Mouse (Mus musculus): ENCODE results near the gene Dnm3. TPM values are rescaled to one million over a fixed set of nuclear protein-coding genes. Genes with fewer than 3 reads are reported as not detected.
A peak's percentile ranks its signal among the peaks of the same experiment; 100 is the strongest.

Gene Dnm3
- polyA plus RNA-seq, 1 experiment = 3.0 TPM

- Histone ChIP-seq H3K4me3 (no peak overlapping the region), H3K4me2 (ENCODE audit: low read depth) (no peak overlapping the region), H3K36me3 (ENCODE audit: control insufficient read depth, insufficient read depth) (no peaks in the 10 kb centered on the region), H3K79me2 (ENCODE audit: control insufficient read depth, insufficient read depth) (no peaks in the 10 kb centered on the region), H3ac (ENCODE audit: control insufficient read depth, insufficient read length) (no peak overlapping the region), H3K27me3 (ENCODE audit: control insufficient read depth, insufficient read depth, insufficient read length) (no peaks in the 10 kb centered on the region)
- TF ChIP-seq E2F4 (IDR thresholded peaks at IDR 0.05; ENCODE audit: insufficient read depth) (no peak), CEBPB (IDR thresholded peaks at IDR 0.05; ENCODE audit: insufficient read depth, poor library complexity, severe bottlenecking) (no peak), MYOG (IDR thresholded peaks at IDR 0.05; ENCODE audit: control insufficient read depth in 1 of 3, insufficient read depth in 1 of 3, insufficient read length in 2 of 3, low read depth in 2 of 3) (no peak), POLR2AphosphoS2 (IDR thresholded peaks at IDR 0.05; ENCODE audit: insufficient read length, low read depth) (no peak), SRF (IDR thresholded peaks at IDR 0.05; ENCODE audit: control insufficient read depth, insufficient read length, low read depth) (no peak), REST (IDR thresholded peaks at IDR 0.05; ENCODE audit: insufficient read depth, insufficient read length) (no peak), MAX (IDR thresholded peaks at IDR 0.05; ENCODE audit: low read depth) (no peak), POLR2A (IDR thresholded peaks at IDR 0.05; ENCODE audit: insufficient read length, low read depth) (no peak)
Observed at GRCm38 (mm10) chr1:162336640-162337039, 141.2 kb downstream of the Dnm3 start.

- Histone ChIP-seq H3K4me2 (ENCODE audit: low read depth) (no peak overlapping the region), H3K36me3 (ENCODE audit: control insufficient read depth, insufficient read depth) (no peaks in the 10 kb centered on the region), H3ac (ENCODE audit: control insufficient read depth, insufficient read length) (no peak overlapping the region), H3K4me3 (no peak overlapping the region), H3K79me2 (ENCODE audit: control insufficient read depth, insufficient read depth) (no peaks in the 10 kb centered on the region), H3K27me3 (ENCODE audit: control insufficient read depth, insufficient read depth, insufficient read length) (no peaks in the 10 kb centered on the region)
- TF ChIP-seq USF1 (IDR thresholded peaks at IDR 0.05; ENCODE audit: low read depth) = no peak
- no peak for TF ChIP-seq TCF12 (IDR thresholded peaks at IDR 0.05; ENCODE audit: insufficient read depth, poor library complexity, severe bottlenecking)
- TF ChIP-seq CEBPB (IDR thresholded peaks at IDR 0.05; ENCODE audit: insufficient read depth, poor library complexity, severe bottlenecking) = no peak
- no peak for TF ChIP-seq POLR2AphosphoS2 (IDR thresholded peaks at IDR 0.05; ENCODE audit: insufficient read length, low read depth)
- TF ChIP-seq E2F4 (IDR thresholded peaks at IDR 0.05; ENCODE audit: insufficient read depth) = no peak
- TF ChIP-seq SRF (IDR thresholded peaks at IDR 0.05; ENCODE audit: control insufficient read depth, insufficient read length, low read depth) = no peak
- TF ChIP-seq MAX (IDR thresholded peaks at IDR 0.05; ENCODE audit: low read depth) = no peak
- no peak for TF ChIP-seq REST (IDR thresholded peaks at IDR 0.05; ENCODE audit: insufficient read depth, insufficient read length)
- no peak for TF ChIP-seq POLR2A (IDR thresholded peaks at IDR 0.05; ENCODE audit: insufficient read length, low read depth)
- TF ChIP-seq TCF3 (IDR thresholded peaks at IDR 0.05; ENCODE audit: insufficient read length, low read depth) = no peak
- no peak for TF ChIP-seq MYOD1 (IDR thresholded peaks at IDR 0.05; ENCODE audit: control insufficient read depth in 1 of 3, insufficient read length in 2 of 3, low read depth in 2 of 3)
- TF ChIP-seq MYOG (IDR thresholded peaks at IDR 0.05; ENCODE audit: control insufficient read depth in 1 of 3, insufficient read depth in 1 of 3, insufficient read length in 2 of 3, low read depth in 2 of 3) = no peak
Observed at GRCm38 (mm10) chr1:162336224-162336623, 141.6 kb downstream of the Dnm3 start.

DNA sequence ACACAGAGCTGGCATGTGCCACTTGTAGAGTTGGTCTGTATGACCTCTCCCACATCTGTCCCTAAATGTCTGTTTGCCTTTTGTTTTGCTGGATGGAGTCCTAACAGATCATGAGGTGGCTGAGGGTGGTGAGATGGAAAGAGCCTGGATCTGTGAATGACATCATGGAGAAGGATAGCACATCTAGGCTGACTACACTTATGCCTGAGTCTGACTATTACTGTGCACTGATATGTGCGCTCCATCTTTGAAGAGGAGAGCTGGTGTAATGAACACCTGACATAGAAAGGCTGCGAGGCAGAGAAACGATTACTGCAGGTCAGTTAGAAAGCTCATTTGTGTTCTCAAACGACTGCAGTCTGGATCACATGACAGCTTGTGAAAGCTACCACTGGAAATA is 149.2 kb downstream of the Dnm3 start:
- Histone ChIP-seq H3K4me2 (ENCODE audit: low read depth) (peak overlapping the region; percentile 1), H3ac (ENCODE audit: control insufficient read depth, insufficient read length) (no peak overlapping the region), H3K36me3 (ENCODE audit: control insufficient read depth, insufficient read depth) (no peaks in the 10 kb centered on the region), H3K79me2 (ENCODE audit: control insufficient read depth, insufficient read depth) (no peaks in the 10 kb centered on the region), H3K4me3 (no peak overlapping the region), H3K27me3 (ENCODE audit: control insufficient read depth, insufficient read depth, insufficient read length) (no peaks in the 10 kb centered on the region)
- TF ChIP-seq MYOD1 (IDR thresholded peaks at IDR 0.05; ENCODE audit: control insufficient read depth in 1 of 3, insufficient read length in 2 of 3, low read depth in 2 of 3) (peak in 1 of 3 experiments; percentile 20), CEBPB (IDR thresholded peaks at IDR 0.05; ENCODE audit: insufficient read depth, poor library complexity, severe bottlenecking) (no peak)

- no peaks in the 10 kb centered on the region for H3K27me3 ChIP-seq (ENCODE audit: control insufficient read depth, insufficient read depth, insufficient read length)
- TF ChIP-seq MYOD1 (IDR thresholded peaks at IDR 0.05; ENCODE audit: control insufficient read depth in 1 of 3, insufficient read length in 2 of 3, low read depth in 2 of 3) = no peak
- no peak for TF ChIP-seq POLR2A (IDR thresholded peaks at IDR 0.05; ENCODE audit: insufficient read length, low read depth)
- no peak for TF ChIP-seq CEBPB (IDR thresholded peaks at IDR 0.05; ENCODE audit: insufficient read depth, poor library complexity, severe bottlenecking)
- TF ChIP-seq POLR2AphosphoS2 (IDR thresholded peaks at IDR 0.05; ENCODE audit: insufficient read length, low read depth) = no peak
- no peak for TF ChIP-seq MAX (IDR thresholded peaks at IDR 0.05; ENCODE audit: low read depth)
- TF ChIP-seq E2F4 (IDR thresholded peaks at IDR 0.05; ENCODE audit: insufficient read depth) = no peak
- no peak for TF ChIP-seq TCF12 (IDR thresholded peaks at IDR 0.05; ENCODE audit: insufficient read depth, poor library complexity, severe bottlenecking)
- no peak for TF ChIP-seq REST (IDR thresholded peaks at IDR 0.05; ENCODE audit: insufficient read depth, insufficient read length)
- TF ChIP-seq TCF3 (IDR thresholded peaks at IDR 0.05; ENCODE audit: insufficient read length, low read depth) = no peak
- TF ChIP-seq SRF (IDR thresholded peaks at IDR 0.05; ENCODE audit: control insufficient read depth, insufficient read length, low read depth) = no peak
- TF ChIP-seq MYOG (IDR thresholded peaks at IDR 0.05; ENCODE audit: control insufficient read depth in 1 of 3, insufficient read depth in 1 of 3, insufficient read length in 2 of 3, low read depth in 2 of 3) = no peak
- TF ChIP-seq USF1 (IDR thresholded peaks at IDR 0.05; ENCODE audit: low read depth) = no peak
Observed at GRCm38 (mm10) chr1:162327631-162328030, 150.2 kb downstream of the Dnm3 start.

GRCm38 (mm10) chr1:162324412-162324811 is 153.4 kb downstream of the Dnm3 start:
- H3K4me2 ChIP-seq (ENCODE audit: low read depth) = no peak overlapping the region
- TF ChIP-seq E2F4 (IDR thresholded peaks at IDR 0.05; ENCODE audit: insufficient read depth) (no peak), USF1 (IDR thresholded peaks at IDR 0.05; ENCODE audit: low read depth) (no peak), MYOD1 (IDR thresholded peaks at IDR 0.05; ENCODE audit: control insufficient read depth in 1 of 3, insufficient read length in 2 of 3, low read depth in 2 of 3) (no peak), CEBPB (IDR thresholded peaks at IDR 0.05; ENCODE audit: insufficient read depth, poor library complexity, severe bottlenecking) (no peak), SRF (IDR thresholded peaks at IDR 0.05; ENCODE audit: control insufficient read depth, insufficient read length, low read depth) (no peak), POLR2A (IDR thresholded peaks at IDR 0.05; ENCODE audit: insufficient read length, low read depth) (no peak), MYOG (IDR thresholded peaks at IDR 0.05; ENCODE audit: control insufficient read depth in 1 of 3, insufficient read depth in 1 of 3, insufficient read length in 2 of 3, low read depth in 2 of 3) (no peak), TCF12 (IDR thresholded peaks at IDR 0.05; ENCODE audit: insufficient read depth, poor library complexity, severe bottlenecking) (no peak), MAX (IDR thresholded peaks at IDR 0.05; ENCODE audit: low read depth) (no peak), TCF3 (IDR thresholded peaks at IDR 0.05; ENCODE audit: insufficient read length, low read depth) (no peak), REST (IDR thresholded peaks at IDR 0.05; ENCODE audit: insufficient read depth, insufficient read length) (no peak)
- no peaks in the 10 kb centered on the region for H3K79me2 ChIP-seq (ENCODE audit: control insufficient read depth, insufficient read depth)
- H3ac ChIP-seq (ENCODE audit: control insufficient read depth, insufficient read length) = no peak overlapping the region
- H3K4me3 ChIP-seq = no peak overlapping the region
- H3K36me3 ChIP-seq (ENCODE audit: control insufficient read depth, insufficient read depth) = no peaks in the 10 kb centered on the region
- no peaks in the 10 kb centered on the region for H3K27me3 ChIP-seq (ENCODE audit: control insufficient read depth, insufficient read depth, insufficient read length)

More at GRCm38 (mm10) chr1:162327631-162328030, 150.2 kb downstream of the Dnm3 start:
- Histone ChIP-seq H3K4me2 (ENCODE audit: low read depth) (no peak overlapping the region), H3ac (ENCODE audit: control insufficient read depth, insufficient read length) (no peak overlapping the region), H3K4me3 (no peak overlapping the region), H3K79me2 (ENCODE audit: control insufficient read depth, insufficient read depth) (no peaks in the 10 kb centered on the region), H3K36me3 (ENCODE audit: control insufficient read depth, insufficient read depth) (no peaks in the 10 kb centered on the region)
